Mouse (Mus musculus) bone marrow, adult 2 months (tissue): ENCODE data around the gene Pdcd1. TPM values are rescaled to one million over a fixed set of nuclear protein-coding genes. Genes with fewer than 3 reads are reported as not detected.

Experiments
- H3K27ac ChIP-seq: fragments of 200-500 bp; 2 replicates; pipeline ENCODE4 v1.5.1; 2012; ENCODE audit warnings: low read depth, mild to moderate bottlenecking, control low read depth, inconsistent platforms, low read length; ENCODE audit not compliant: control insufficient read depth, poor library complexity, insufficient read depth
- H3K4me1 ChIP-seq: fragments of 200-500 bp; 2 replicates; pipeline ENCODE4 v1.6.1; 2011; ENCODE audit warnings: low read length; ENCODE audit not compliant: control insufficient read depth, insufficient read depth
- H3K4me3 ChIP-seq: fragments of 200-500 bp; replicated peaks from 2 replicates; pipeline ENCODE3; 2011; ENCODE audit warnings: mild to moderate bottlenecking, low read depth, low read length, control low read depth; ENCODE audit not compliant: control insufficient read depth
- CTCF ChIP-seq: fragments of 200-500 bp; IDR thresholded peaks from 2 replicates; pipeline ENCODE4 v1.5.1; 2011; ENCODE audit warnings: low read length, control low read depth; ENCODE audit not compliant: control insufficient read depth, insufficient read depth
- POLR2A ChIP-seq: fragments of 200-500 bp; IDR thresholded peaks from 2 replicates; pipeline ENCODE4 v1.6.1; 2011; ENCODE audit warnings: low read depth, mild to moderate bottlenecking, control low read depth, low read length, borderline replicate concordance; ENCODE audit not compliant: control insufficient read depth
- WGBS: fragments of 180-500 bp; shearing (Covaris S2); methylation state at CpG from one replicate; pipeline ENCODE4 v1.1.7; 2018; 5-methylcytosine and 5-hydroxymethylcytosine counted together
- polyA plus RNA-seq: library from polyadenylated mRNA; stranded (reverse); fragments of >200 nt; gene quantifications from 2 replicates; pipeline ENCODE4 v1.2.4, GENCODE M21; 2011; ENCODE audit warnings: low replicate concordance; ENCODE audit not compliant: missing spikeins, insufficient read depth, insufficient read length

The Pdcd1 gene
- polyA plus RNA-seq: not detected in 2 replicates

DNA sequence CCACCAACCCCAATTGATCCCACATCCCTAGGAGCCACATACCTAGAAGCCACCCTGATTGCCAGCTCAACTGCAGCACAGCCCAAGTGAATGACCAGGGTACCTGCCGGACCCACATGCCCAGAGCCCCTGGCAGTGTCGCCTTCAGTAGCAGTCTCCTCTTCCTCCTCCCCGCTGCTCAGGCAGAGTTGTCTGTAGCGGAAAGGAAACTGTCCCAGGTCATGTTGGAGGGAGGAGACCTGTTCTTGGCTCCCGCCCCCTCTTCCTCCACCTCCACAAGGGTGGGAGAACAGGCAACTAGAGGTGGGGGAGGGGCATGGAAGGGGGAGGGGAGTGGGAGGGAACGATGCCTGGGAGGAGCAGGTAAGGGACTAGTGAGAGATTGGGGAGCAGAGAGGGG, at the start of gene Pdcd1:
Gene Pdcd1, minus strand, starts transcription at position 181 of the 400 bp plus-strand sequence.
- TF ChIP-seq POLR2A (no peak), CTCF (no peak)
- no peak within 1 kb of the TSS for H3K27ac ChIP-seq
- no peak within 1 kb of the TSS for H3K4me3 ChIP-seq
- WGBS: 56% methylated on average over 6 of the region's 6 CpGs
- peaks cover 1% of the 10 kb centered on the region for H3K4me1 ChIP-seq

DNA sequence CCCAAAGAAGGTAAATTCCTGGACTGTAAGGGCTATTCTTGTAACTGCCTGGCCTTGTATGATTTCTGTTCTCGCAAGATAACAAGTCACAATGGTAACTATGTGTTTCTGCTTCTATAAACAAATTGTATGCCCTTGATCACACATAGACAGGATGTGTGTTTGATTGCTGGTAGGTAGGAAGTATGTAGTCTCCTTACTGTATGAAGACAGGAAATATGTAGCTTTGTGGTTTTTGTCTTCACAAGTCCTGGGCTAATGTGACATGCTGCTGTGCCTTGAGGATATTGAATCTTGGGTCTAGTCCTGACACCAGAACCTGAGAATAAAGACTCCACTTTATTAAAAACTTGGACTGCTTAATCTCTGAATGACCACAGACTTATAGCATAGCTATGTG, 39.4 kb upstream of the Pdcd1 start:
- H3K27ac ChIP-seq: no peak overlapping the region
- WGBS: 48% methylated on average over 1 of the region's 1 CpGs
- H3K4me3 ChIP-seq: no peak overlapping the region
- TF ChIP-seq CTCF (no peak), POLR2A (no peak)
- H3K4me1 ChIP-seq: no peaks in the 10 kb centered on the region

DNA sequence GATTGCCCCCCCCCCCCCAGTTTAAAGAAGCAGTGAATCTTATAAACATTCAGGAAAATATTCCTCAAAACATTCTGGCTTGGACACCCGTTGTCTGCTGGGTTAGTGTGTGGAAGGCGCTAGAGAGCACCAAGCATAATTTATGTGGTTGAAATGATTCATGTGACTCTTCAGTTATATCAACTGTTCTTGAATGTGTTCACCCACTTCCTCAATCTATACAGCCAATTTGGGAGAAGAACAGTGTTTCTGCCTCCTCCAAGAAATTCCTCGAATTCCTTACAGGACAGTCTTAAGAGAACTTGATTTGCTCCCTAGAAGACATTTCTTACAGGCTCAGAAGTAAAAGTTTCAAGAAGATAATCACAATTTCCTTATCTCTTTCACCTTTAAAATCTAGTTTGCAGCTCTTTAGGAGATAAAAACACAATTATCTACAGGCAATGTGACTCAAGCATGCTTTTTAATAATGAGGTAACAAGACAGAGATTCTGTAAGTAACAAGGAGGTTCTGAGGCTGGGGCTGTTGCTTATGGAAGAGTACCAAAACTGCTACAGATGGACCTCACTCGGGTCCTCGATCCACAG, 34.1 kb upstream of the Pdcd1 start:
- WGBS: 65% methylated on average over 5 of the region's 5 CpGs
- Histone ChIP-seq H3K27ac (no peak overlapping the region), H3K4me3 (no peak overlapping the region), H3K4me1 (no peaks in the 10 kb centered on the region)
- no peak for TF ChIP-seq POLR2A
- no peak for TF ChIP-seq CTCF

- Histone ChIP-seq H3K4me3 (no peak overlapping the region), H3K27ac (no peak overlapping the region), H3K4me1 (no peaks in the 10 kb centered on the region; the same call in 1 of the 2 replicates)
- TF ChIP-seq POLR2A: no peak
- TF ChIP-seq CTCF: no peak
- 74% methylated on average over 5 of the region's 5 CpGs for WGBS
Observed at GRCm38 (mm10) chr1:94085324-94086105, 33.2 kb upstream of the Pdcd1 start.

- TF ChIP-seq CTCF (no peak), POLR2A (no peak)
- Histone ChIP-seq H3K27ac (no peak overlapping the region), H3K4me1 (no peaks in the 10 kb centered on the region; the same call in 1 of the 2 replicates), H3K4me3 (no peak overlapping the region)
- WGBS: 81% methylated on average over 6 of the region's 6 CpGs
Observed at GRCm38 (mm10) chr1:94081761-94082160, 29.4 kb upstream of the Pdcd1 start.

DNA sequence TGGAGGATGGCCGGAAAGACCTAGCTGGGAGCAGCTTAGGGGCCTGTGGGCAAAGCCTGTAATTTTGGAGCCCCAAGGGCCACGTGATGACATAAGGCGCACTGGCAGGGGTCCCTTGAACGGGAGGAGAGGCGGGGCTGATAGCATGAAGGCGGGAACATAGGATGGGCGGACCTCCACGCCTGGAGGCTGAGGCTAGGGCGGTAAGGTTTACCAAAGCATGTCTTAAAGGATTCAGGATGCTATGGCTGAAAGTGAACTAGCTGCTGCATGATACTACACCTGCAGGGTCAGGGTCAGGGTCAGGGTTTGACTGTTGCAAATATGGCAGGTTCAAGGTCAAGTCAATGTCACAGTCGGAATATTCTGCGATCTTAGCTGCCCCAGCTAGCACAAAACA, 28.8 kb upstream of the Pdcd1 start:
- Histone ChIP-seq H3K4me3 (no peak overlapping the region), H3K4me1 (no peaks in the 10 kb centered on the region; the same call in 1 of the 2 replicates), H3K27ac (no peak overlapping the region)
- 65% methylated on average over 11 of the region's 11 CpGs for WGBS
- TF ChIP-seq CTCF: no peak
- no peak for TF ChIP-seq POLR2A

- 55% methylated on average over 15 of the region's 15 CpGs for WGBS
- no peak for TF ChIP-seq POLR2A
- no peak for TF ChIP-seq CTCF
- no peak overlapping the region for H3K4me3 ChIP-seq
Observed at GRCm38 (mm10) chr1:94080718-94081117, 28.4 kb upstream of the Pdcd1 start.

GRCm38 (mm10) chr1:94078835-94079440, 26.6 kb upstream of the Pdcd1 start:
- peak; percentile 73 for TF ChIP-seq CTCF
- TF ChIP-seq POLR2A: no peak
- H3K27ac ChIP-seq: no peak overlapping the region
- no peaks in the 10 kb centered on the region; the same call in 1 of the 2 replicates for H3K4me1 ChIP-seq
- WGBS: 3% methylated on average over 9 of the region's 9 CpGs
- H3K4me3 ChIP-seq: no peak overlapping the region

More at GRCm38 (mm10) chr1:94080718-94081117, 28.4 kb upstream of the Pdcd1 start:
- Histone ChIP-seq H3K4me1 (no peaks in the 10 kb centered on the region; the same call in 1 of the 2 replicates), H3K27ac (no peak overlapping the region)
